Mouse (Mus musculus): ENCODE data around the gene Ghrl.
"Not testable (repeated sequence)": the region's sequence is repeated elsewhere in the genome, so short reads cannot be mapped to it uniquely, and the experiment has no call there.

Ghrl gene

GRCm38 (mm10) chr6:113695766-113696355 lies 23.8 kb downstream of the Ghrl start:
- DNase-seq: no peak

DNA sequence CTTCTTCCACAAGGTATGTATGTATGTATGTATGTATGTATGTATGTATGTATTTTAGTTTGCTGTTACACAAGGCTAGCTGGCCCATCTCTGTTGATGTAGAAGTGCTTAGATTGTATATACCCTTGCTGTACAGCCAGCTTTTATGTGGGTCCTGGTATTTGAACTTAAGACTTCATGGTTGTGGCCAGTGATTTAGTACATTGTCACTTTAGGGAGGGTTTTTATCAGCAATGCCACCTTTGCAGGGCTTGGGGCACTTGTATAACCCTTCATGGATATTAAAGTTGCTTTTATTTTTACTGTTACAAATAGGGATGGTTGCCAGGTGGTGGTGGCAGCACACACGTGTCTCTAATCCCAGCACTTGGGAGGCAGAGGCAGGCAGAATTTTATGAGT lies 24.5 kb downstream of the Ghrl start:
- DNase-seq: no peak

GRCm38 (mm10) chr6:113693377-113693776 lies 26.3 kb downstream of the Ghrl start:
- DNase-seq: no peak

GRCm38 (mm10) chr6:113692661-113693133 lies 27.0 kb downstream of the Ghrl start:
- DNase-seq: no peak

- no peak for DNase-seq
These were observed 28.6 kb downstream of the Ghrl start for GRCm38 (mm10) chr6:113691084-113691462.

- no peak for DNase-seq
These were observed 29.1 kb downstream of the Ghrl start for GRCm38 (mm10) chr6:113690400-113691083.

DNA sequence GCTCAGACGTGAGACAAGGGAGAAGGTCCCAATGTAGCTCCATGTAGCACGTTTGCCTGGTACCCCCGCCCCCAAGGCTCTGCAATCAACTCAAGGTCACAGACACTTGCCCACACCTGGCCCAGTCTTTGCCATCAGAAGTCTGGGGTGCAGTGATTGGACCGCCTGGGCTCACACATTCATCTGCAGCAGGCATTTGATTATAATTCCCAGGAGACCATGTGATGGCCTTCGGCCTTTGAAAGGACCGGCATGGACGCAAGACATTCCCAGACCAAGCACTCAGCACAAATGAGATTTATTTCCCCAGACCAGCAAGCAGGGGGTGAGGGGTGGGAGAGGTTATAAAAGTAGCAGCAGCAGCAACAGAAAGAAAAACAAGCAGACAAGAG lies 29.7 kb downstream of the Ghrl start:
- DNase-seq: no peak

GRCm38 (mm10) chr6:113686551-113687125 lies 33.0 kb downstream of the Ghrl start:
- no peak for DNase-seq

- DNase-seq: no peak
These were observed 36.4 kb downstream of the Ghrl start for GRCm38 (mm10) chr6:113683081-113683825.

GRCm38 (mm10) chr6:113681271-113681670 lies 38.4 kb downstream of the Ghrl start:
- peak; percentile 86 for DNase-seq

DNA sequence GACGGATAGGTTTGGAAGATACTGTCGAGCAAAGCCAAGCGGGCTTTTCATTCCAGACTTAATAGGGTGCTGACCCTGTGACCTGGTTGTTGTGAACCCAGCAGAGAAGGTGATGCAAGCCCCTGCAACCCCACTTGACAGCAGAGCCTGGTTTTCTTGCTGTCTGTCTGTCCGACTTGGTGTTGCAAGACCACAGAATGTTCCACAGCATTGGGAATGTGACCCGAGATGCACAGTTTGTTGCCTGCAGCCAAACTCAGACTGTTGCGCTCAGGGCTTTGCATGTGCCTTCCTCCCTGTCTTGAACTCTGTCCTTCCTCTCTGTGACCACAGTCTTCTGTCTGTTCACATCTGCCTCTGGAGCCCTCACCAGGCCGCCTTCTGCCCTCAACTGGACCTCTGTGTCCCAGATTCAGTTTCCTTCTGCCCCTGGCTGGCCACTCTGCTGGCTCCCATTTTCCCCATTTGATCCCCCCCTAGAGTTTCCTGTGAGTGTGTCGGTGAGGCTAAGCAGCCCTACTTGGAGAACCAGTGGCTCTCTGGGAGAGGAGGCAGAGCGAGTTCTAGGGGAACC lies 39.6 kb downstream of the Ghrl start:
- DNase-seq: no peak

DNA sequence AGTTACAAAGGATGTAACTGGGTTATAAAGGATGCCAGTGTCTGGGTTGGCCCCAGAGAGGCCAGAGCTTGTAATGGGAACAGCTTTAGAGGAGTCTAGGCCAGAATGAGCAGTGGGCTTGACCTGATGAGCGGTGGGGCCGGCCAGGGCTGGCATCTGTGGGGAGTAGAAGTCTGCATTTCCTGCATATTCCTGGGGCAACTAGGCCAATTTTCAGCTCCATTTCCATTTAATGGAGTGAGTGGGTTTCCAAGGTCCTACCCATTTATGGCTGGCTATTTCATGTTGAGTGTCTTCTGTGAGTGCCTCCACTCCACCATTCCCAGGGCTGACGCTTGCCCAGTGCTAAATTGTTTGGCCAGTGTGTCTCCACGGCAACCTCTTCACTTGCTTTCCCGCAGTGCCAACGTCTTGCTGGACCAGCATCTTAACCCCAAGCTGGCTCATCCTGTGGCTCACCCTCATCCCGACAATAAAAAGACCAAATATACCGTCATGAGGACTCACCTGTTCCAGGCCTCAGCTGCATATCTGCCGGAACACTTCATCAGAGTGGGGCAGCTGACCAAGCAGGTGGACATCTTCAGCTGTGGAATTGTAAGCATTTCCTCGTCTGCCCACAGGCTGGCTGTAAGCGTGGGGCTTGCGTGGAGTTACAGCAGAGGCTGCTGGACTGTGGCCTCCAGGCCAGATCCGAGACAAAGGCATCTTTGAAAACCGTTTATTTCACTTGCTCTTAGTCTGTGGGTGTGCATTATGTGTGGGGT lies 41.3 kb downstream of the Ghrl start:
- no peak for DNase-seq

- no peak for DNase-seq
These were observed 42.5 kb downstream of the Ghrl start for GRCm38 (mm10) chr6:113677070-113677734.

- no peak for DNase-seq
These were observed 43.7 kb downstream of the Ghrl start for GRCm38 (mm10) chr6:113675991-113676390.

- no peak for DNase-seq
These were observed 44.4 kb downstream of the Ghrl start for GRCm38 (mm10) chr6:113675234-113675633.

DNA sequence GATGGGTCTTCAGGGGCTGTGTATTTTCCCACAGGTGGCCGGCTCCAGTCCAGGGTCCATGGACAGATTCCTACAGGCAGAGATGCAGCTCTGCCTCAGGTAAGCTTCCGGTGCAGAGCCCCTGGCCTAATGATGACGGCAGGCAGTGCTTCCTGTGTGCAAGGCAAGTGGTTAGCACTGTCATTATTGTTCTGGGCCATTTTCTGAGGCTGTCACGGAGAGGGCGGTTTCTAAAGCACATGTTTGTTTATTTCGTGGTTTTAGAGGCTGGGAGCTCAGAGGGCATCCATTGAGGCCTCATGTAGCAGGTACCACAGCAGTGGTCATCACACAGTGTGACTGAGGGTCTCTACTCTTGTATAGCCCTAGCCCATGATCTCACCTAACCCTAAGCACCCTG lies 46.7 kb downstream of the Ghrl start:
- DNase-seq: no peak

GRCm38 (mm10) chr6:113672029-113672428 lies 47.7 kb downstream of the Ghrl start:
- DNase-seq: not testable (repeated sequence)

DNA sequence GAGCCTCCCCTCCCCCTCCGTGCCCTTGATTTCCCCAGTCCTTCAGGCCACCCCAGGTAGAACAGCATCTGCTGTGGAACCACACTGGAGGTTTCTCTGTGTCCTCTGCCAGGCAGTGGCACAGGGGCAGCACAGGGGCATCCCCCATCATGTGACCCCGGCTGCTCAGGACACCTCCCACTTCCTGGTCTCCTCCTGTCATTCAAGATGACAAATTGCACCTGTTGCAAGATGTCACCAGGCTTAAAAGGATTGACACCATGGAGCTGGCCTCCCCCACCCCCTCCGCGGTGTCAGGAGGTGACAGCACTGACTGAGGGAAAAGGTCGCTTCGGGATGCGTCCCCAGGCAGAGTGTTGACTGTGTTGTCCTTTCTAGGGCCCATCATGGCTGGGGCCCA lies 49.9 kb downstream of the Ghrl start:
- no peak for DNase-seq

DNA sequence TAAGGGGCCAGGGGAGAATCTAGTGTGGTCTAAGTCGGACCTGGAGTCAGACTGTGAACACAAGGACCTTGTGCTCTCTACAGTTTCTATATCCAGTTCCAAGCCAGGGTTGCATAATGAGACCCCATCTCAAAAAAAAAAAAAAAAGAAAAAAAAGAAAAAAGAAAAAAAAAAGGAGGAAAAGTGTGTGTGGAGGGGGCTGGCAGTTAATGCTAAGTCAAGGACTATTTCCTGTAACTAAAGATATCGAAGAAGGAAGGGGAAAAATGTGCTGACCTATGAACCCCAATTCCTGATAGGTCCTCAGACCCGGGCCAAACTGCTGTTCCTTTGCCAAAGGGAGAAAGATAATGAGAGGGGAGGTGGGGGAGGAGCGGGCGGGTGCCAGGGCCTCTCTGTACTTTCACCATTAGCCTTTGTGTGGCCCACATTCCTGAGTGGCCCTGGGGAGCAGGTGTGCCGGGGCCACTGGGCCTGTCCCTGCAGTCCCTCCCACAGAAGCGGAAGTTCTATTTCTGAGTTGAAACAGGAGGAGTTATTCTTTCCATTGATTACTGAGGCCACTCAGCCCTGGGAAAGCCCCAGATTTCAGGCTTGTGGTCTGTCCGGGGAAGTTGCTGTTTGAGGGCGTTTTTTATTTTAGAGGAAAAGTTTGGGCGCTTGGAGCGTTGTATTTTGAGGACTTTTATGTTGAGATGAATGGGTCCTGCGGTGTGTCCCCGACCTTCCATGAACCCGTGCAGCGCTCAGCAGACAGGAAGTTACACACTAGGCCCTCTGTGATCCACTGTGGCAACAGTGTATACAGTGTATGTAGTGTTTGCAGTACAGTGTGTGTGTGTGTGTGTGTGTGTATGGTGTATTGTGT lies 51.2 kb downstream of the Ghrl start:
- no peak for DNase-seq

- no peak for DNase-seq
These were observed 52.0 kb downstream of the Ghrl start for GRCm38 (mm10) chr6:113667611-113668122.

All from right cerebral cortex, postnatal 4 days (tissue).